Mouse (Mus musculus) limb, embryonic 14.5 days (tissue): ENCODE data around the gene Lhb. TPM values are rescaled to one million over a fixed set of nuclear protein-coding genes. Genes with fewer than 3 reads are reported as not detected.
A peak's percentile ranks its signal among the peaks of the same experiment; 100 is the strongest.

ENCODE experiments used
- ATAC-seq: fragments of 200-750 bp; cut with Nextera tagmentation; 2 replicates; pipeline ENCODE4 v1.8.0; 2017; ENCODE audit warnings: low read depth, moderate number of reproducible peaks, moderate TSS enrichment; ENCODE audit not compliant: low FRiP score
- DNase-seq: peaks from one replicate; pipeline ENCODE4 v3.0.0-alpha.2; 2015; ENCODE audit warnings: low spot score
- H3K27ac ChIP-seq: fragments of 300-500 bp; sonication (generic); replicated peaks from 2 replicates; pipeline ENCODE4 v1.5.1; 2014; ENCODE audit warnings: low read depth, mild to moderate bottlenecking, low read length, moderate library complexity, mixed read lengths
- H3K27me3 ChIP-seq: fragments of 300-500 bp; sonication (generic); 2 replicates; pipeline ENCODE4 v1.6.1; 2014; ENCODE audit warnings: low read length, mixed read lengths; ENCODE audit not compliant: control insufficient read depth, insufficient read depth
- H3K36me3 ChIP-seq: fragments of 300-500 bp; sonication (generic); 2 replicates; pipeline ENCODE4 v1.6.1; 2014; ENCODE audit warnings: mild to moderate bottlenecking, low read length, moderate library complexity, mixed read lengths; ENCODE audit not compliant: control insufficient read depth, insufficient read depth
- H3K4me1 ChIP-seq: fragments of 300-500 bp; sonication (generic); 2 replicates; pipeline ENCODE4 v1.6.1; 2014; ENCODE audit warnings: antibody characterized with exemption, low read length, mixed read lengths; ENCODE audit not compliant: control insufficient read depth, insufficient read depth
- H3K4me2 ChIP-seq: fragments of 300-500 bp; sonication (generic); replicated peaks from 2 replicates; pipeline ENCODE4 v1.6.1; 2014; ENCODE audit warnings: low read depth, mild to moderate bottlenecking, low read length, moderate library complexity; ENCODE audit not compliant: severe bottlenecking
- H3K4me3 ChIP-seq: fragments of 300-500 bp; sonication (generic); replicated peaks from 2 replicates; pipeline ENCODE4 v1.5.1; 2014; ENCODE audit warnings: low read length
- H3K9ac ChIP-seq: fragments of 300-500 bp; sonication (generic); 2 replicates; pipeline ENCODE4 v1.6.1; 2014; ENCODE audit warnings: mild to moderate bottlenecking, low read depth, low read length, moderate library complexity; ENCODE audit not compliant: severe bottlenecking
- H3K9me3 ChIP-seq: fragments of 300-500 bp; sonication (generic); 2 replicates; pipeline ENCODE4 v1.6.1; 2016; ENCODE audit warnings: low read length; ENCODE audit not compliant: control insufficient read depth
- POLR2A ChIP-seq: fragments of 200-500 bp; IDR thresholded peaks from 2 replicates; pipeline ENCODE4 v1.8.0; 2012; ENCODE audit warnings: inconsistent platforms, mild to moderate bottlenecking, moderate library complexity, borderline replicate concordance; ENCODE audit not compliant: insufficient read depth, insufficient read length; ENCODE audit errors: extremely low read depth
- WGBS: fragments of 180-500 bp; shearing (Covaris S2); extraction: QIAGEN DNeasy Blood & Tissue Kit; methylation state at CpG from one replicate; pipeline ENCODE4 v1.1.7; 2014; 5-methylcytosine and 5-hydroxymethylcytosine counted together
- polyA plus RNA-seq, 2 experiments: library from polyadenylated mRNA; depleted of rRNA in 1 of 2; stranded (reverse) in 1 of 2; unstranded in 1 of 2; fragments of >200 nt; fragmentation: Nextera tagmentation in 1 of 2; extraction: Ambion mirVana in 1 of 2; gene quantifications; 2 replicates each; pipeline versions ENCODE4 v1.2.1 to v1.2.3; 2012 to 2014

Gene Lhb
- polyA plus RNA-seq, 2 experiments = 0.50 TPM; not detected in 1

GRCm38 (mm10) chr7:45403532-45404261, 16.9 kb upstream of the Lhb start:
- H3K4me1 ChIP-seq = peaks cover 3% of the 10 kb centered on the region; the same call in 1 of the 2 replicates
- TF ChIP-seq POLR2A = no peak

GRCm38 (mm10) chr7:45405091-45406075, 15.2 kb upstream of the Lhb start, which contains the start of gene Kcna7:
Kcna7 (plus strand) TSS chr7:45405653.
- Histone ChIP-seq H3K27ac (no peak within 1 kb of the TSS), H3K36me3 (no peaks in the 10 kb centered on the region), H3K4me1 (peaks cover 3% of the 10 kb centered on the region; the same call in 1 of the 2 replicates), H3K4me2 (peak within 1 kb of the TSS; percentile 61), H3K9me3 (no peaks in the 10 kb centered on the region), H3K4me3 (peak within 1 kb of the TSS; percentile 42), H3K27me3 (peaks cover 36% of the 10 kb centered on the region), H3K9ac (peak within 1 kb of the TSS; percentile 22; the same call in 1 of the 2 replicates)
- peak; percentile 40 for DNase-seq
- ATAC-seq = 0 out of 2 replicates have a peak, but pooled peaks have one; percentile 61
- 11% methylated on average over 28 of the region's 28 CpGs for WGBS
- no peak for TF ChIP-seq POLR2A

More at GRCm38 (mm10) chr7:45403532-45404261, 16.9 kb upstream of the Lhb start:
- ATAC-seq = no peak
- Histone ChIP-seq H3K9me3 (no peaks in the 10 kb centered on the region), H3K4me3 (no peak overlapping the region), H3K27me3 (peaks cover 35% of the 10 kb centered on the region), H3K9ac (no peak overlapping the region), H3K36me3 (no peaks in the 10 kb centered on the region), H3K4me2 (no peak overlapping the region), H3K27ac (no peak overlapping the region)
- DNase-seq = peak; percentile 51
- WGBS = 45% methylated on average over 6 of the region's 6 CpGs

- Histone ChIP-seq H3K4me1 (peaks cover 3% of the 10 kb centered on the region; the same call in 1 of the 2 replicates), H3K4me2 (peak overlapping the region; percentile 61), H3K4me3 (peak overlapping the region; percentile 42), H3K27ac (no peak overlapping the region), H3K9me3 (no peaks in the 10 kb centered on the region), H3K9ac (peak overlapping the region; percentile 22; the same call in 1 of the 2 replicates), H3K36me3 (no peaks in the 10 kb centered on the region), H3K27me3 (peaks cover 46% of the 10 kb centered on the region)
- DNase-seq = no peak
- no peak for ATAC-seq
- no peak for TF ChIP-seq POLR2A
- 1% methylated on average over 97 of the region's 114 CpGs for WGBS
These were observed 14.2 kb upstream of the Lhb start for GRCm38 (mm10) chr7:45406157-45407156.

- DNase-seq (no peak), ATAC-seq (no peak)
- Histone ChIP-seq H3K36me3 (no peaks in the 10 kb centered on the region), H3K27me3 (peaks cover 56% of the 10 kb centered on the region), H3K9ac (no peak overlapping the region), H3K4me3 (no peak overlapping the region), H3K9me3 (no peaks in the 10 kb centered on the region), H3K4me2 (no peak overlapping the region), H3K27ac (no peak overlapping the region), H3K4me1 (peaks cover 3% of the 10 kb centered on the region; the same call in 1 of the 2 replicates)
- 84% methylated on average over 10 of the region's 10 CpGs for WGBS
- TF ChIP-seq POLR2A = no peak
These were observed 12.8 kb upstream of the Lhb start for GRCm38 (mm10) chr7:45407836-45408235.
